Mouse (Mus musculus) bone marrow, adult 2 months (tissue): Measurements from ENCODE around the gene Mgat1. TPM values are rescaled to one million over a fixed set of nuclear protein-coding genes. Genes with fewer than 3 reads are reported as not detected.

ENCODE experiments used
- H3K27ac ChIP-seq: fragments of 200-500 bp; 2 replicates; pipeline ENCODE4 v1.5.1; 2012; ENCODE audit warnings: low read depth, mild to moderate bottlenecking, control low read depth, inconsistent platforms, low read length; ENCODE audit not compliant: control insufficient read depth, poor library complexity, insufficient read depth
- H3K4me1 ChIP-seq: fragments of 200-500 bp; 2 replicates; pipeline ENCODE4 v1.6.1; 2011; ENCODE audit warnings: low read length; ENCODE audit not compliant: control insufficient read depth, insufficient read depth
- H3K4me3 ChIP-seq: fragments of 200-500 bp; replicated peaks from 2 replicates; pipeline ENCODE3; 2011; ENCODE audit warnings: mild to moderate bottlenecking, low read depth, low read length, control low read depth; ENCODE audit not compliant: control insufficient read depth
- CTCF ChIP-seq: fragments of 200-500 bp; IDR thresholded peaks from 2 replicates; pipeline ENCODE4 v1.5.1; 2011; ENCODE audit warnings: low read length, control low read depth; ENCODE audit not compliant: control insufficient read depth, insufficient read depth
- POLR2A ChIP-seq: fragments of 200-500 bp; IDR thresholded peaks from 2 replicates; pipeline ENCODE4 v1.6.1; 2011; ENCODE audit warnings: low read depth, mild to moderate bottlenecking, control low read depth, low read length, borderline replicate concordance; ENCODE audit not compliant: control insufficient read depth
- WGBS: fragments of 180-500 bp; shearing (Covaris S2); methylation state at CpG from one replicate; pipeline ENCODE4 v1.1.7; 2018; 5-methylcytosine and 5-hydroxymethylcytosine counted together
- polyA plus RNA-seq: library from polyadenylated mRNA; stranded (reverse); fragments of >200 nt; gene quantifications from 2 replicates; pipeline ENCODE4 v1.2.4, GENCODE M21; 2011; ENCODE audit warnings: low replicate concordance; ENCODE audit not compliant: missing spikeins, insufficient read depth, insufficient read length

Mgat1 gene
- polyA plus RNA-seq, 1 experiment: 63.1 TPM

DNA sequence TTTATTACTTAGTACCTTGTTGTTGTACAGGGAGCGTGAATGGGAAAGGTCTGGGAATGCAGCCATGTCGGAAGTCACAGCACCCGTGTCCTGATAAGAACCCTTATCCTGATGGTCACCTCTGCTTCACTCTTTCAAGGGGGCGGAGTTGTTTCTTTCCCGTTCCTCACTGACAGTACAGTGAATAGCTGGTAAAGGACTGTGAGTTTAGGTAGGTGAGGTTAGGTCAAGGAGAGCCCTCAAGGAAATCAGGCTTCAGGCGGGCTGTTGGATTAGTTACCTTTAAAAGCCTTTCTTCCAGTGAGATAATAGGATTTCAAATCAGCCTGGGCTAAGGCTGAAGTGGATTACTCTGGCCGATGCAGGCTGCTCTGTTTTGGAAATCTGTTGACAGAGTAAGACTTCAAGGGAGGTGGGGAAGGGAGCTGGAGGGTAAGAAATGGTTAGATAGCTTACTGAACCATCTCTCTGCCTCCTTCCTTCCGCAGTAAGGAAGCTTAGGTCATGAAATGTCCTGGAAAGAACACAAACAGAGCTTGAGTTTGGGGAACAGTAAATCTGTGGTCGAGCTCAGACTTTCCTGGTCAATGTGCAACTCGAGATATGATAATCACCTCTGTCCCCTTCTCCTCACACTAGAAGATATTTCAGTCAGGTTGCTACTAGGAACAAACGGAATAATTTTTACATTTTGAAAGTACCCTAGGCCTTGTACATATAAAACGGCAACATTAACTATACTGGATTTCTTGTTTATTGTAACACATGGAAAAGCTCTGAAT, 1.8 kb downstream of the Mgat1 start:
- no peak for TF ChIP-seq CTCF
- no peak for TF ChIP-seq POLR2A
- Histone ChIP-seq H3K27ac (no peak overlapping the region), H3K4me3 (no peak overlapping the region), H3K4me1 (peaks cover 11% of the 10 kb centered on the region)
- 15% methylated on average over 12 of the region's 12 CpGs for WGBS

DNA sequence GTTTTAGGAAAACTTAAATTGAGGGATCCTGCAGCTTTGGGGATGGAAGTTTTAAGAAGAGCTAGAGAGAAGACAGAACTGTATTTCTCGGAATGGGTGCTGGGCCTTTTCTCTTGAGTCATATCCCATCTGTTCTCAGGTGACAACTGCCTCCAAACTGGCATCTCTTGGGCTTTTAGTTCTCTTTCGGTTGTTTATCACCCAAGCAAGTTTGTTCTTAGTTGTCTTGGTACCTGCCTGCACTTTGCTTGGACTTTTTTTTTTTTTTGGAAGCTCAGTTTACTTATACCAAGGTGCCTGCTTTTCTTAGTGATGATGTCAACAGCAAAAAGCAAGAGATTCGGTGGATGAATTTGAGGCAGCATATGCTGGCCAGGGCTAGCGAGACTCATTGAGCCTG, 2.5 kb downstream of the Mgat1 start:
- no peak for TF ChIP-seq CTCF
- TF ChIP-seq POLR2A: no peak
- no peak overlapping the region for H3K4me3 ChIP-seq
- WGBS: 61% methylated on average over 4 of the region's 4 CpGs
- H3K4me1 ChIP-seq: peaks cover 11% of the 10 kb centered on the region
- H3K27ac ChIP-seq: no peak overlapping the region

DNA sequence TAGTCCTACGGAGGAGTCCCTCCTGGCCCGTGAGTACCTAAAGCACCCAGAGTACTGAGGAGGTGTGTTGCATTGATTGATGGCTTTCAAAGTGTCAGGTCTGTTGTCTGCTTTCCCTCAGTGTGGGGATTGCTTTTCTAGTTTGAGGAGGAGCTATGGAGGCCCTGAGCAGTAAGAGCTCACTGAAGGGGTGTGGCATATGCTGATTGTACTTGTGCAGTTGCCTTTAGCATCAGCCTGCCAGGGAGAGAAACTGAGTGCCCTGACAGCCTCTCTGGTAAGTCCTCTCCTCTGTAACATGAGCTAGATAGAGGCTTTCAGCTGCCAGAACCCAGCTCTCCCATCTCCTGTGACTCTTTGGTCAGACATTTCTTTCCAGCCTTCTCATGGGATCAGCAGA, 3.3 kb downstream of the Mgat1 start:
- peaks cover 12% of the 10 kb centered on the region for H3K4me1 ChIP-seq
- H3K27ac ChIP-seq: peak overlapping the region; percentile 18; the same call in 1 of the 2 replicates
- H3K4me3 ChIP-seq: no peak overlapping the region
- TF ChIP-seq CTCF: no peak
- no peak for TF ChIP-seq POLR2A
- 21% methylated on average over 2 of the region's 2 CpGs for WGBS

DNA sequence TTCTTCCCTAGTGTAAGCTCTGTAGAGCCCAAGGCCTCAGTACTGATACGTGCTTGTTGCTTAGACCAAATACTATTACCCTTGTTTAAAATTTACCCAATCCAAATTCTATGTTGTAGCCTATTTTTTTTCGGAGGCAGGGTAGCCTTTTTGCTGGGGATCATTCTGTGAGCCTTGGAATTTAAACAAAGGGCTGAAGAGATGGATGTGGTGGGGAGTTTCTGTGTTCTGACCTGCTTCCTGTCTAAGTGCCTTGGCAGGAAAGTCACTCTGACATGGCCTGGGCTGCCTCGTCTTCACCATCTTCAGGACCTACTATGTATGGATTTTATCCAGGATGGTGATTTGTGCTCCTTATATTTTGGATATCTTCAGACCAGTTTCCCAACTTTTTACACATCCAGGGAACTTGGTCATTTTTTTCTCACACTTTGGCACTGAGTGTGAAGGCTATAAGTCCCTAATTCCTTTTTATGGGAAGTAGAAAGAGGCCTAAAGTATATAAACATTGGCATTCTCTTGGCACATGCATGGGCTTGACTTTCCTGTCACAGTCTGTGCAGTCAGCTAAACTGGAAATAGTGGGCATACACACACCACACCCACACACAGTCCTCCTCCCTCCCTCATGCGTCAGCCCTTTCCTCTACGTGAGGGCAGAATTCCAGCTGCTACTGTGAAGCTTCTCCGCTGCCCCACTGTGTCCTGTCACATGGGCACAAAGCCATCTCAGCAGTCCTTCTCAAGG, 4.4 kb downstream of the Mgat1 start:
- H3K27ac ChIP-seq: peak overlapping the region; percentile 99
- peak overlapping the region; percentile 1 for H3K4me3 ChIP-seq
- H3K4me1 ChIP-seq: peaks cover 13% of the 10 kb centered on the region
- WGBS: 18% methylated on average over 6 of the region's 6 CpGs
- TF ChIP-seq POLR2A (no peak), CTCF (no peak)

GRCm38 (mm10) chr11:49248974-49249700, 5.1 kb downstream of the Mgat1 start:
- WGBS: 20% methylated on average over 6 of the region's 6 CpGs
- Histone ChIP-seq H3K27ac (peak overlapping the region; percentile 99), H3K4me1 (peaks cover 15% of the 10 kb centered on the region), H3K4me3 (peak overlapping the region; percentile 17)
- no peak for TF ChIP-seq POLR2A

DNA sequence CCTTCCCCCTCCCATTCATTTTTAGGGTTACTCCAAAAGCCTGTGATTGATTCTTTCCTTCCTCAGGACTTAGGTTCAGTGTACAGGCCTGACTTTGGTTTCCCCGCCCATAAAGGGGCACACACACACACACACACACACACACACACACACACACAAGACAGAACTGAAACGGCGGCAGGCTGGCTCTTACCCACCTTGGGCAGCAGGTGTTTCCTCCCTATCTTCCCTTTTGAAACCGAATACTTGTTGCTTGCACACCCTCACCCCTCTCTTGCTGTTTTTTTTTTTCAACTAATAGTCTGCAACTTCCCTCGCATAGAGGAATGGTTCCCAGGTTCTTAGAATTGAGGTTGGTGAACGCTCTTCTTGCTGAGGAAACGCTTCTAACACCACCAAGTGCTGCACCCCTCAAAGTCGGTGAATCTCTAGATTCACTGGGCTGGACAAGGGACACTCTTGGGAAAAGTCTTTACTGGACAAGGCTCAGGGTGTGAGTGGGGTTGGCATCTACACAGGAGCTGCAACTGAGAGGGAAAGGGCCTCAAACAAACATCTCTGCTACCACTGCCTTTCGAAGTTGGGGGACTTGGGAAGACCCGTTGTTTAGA, 5.9 kb downstream of the Mgat1 start:
- Histone ChIP-seq H3K27ac (peak overlapping the region; percentile 99), H3K4me3 (peak overlapping the region; percentile 70), H3K4me1 (peaks cover 15% of the 10 kb centered on the region)
- no peak for TF ChIP-seq POLR2A
- TF ChIP-seq CTCF: no peak
- WGBS: under 1% methylated on average over 10 of the region's 10 CpGs

DNA sequence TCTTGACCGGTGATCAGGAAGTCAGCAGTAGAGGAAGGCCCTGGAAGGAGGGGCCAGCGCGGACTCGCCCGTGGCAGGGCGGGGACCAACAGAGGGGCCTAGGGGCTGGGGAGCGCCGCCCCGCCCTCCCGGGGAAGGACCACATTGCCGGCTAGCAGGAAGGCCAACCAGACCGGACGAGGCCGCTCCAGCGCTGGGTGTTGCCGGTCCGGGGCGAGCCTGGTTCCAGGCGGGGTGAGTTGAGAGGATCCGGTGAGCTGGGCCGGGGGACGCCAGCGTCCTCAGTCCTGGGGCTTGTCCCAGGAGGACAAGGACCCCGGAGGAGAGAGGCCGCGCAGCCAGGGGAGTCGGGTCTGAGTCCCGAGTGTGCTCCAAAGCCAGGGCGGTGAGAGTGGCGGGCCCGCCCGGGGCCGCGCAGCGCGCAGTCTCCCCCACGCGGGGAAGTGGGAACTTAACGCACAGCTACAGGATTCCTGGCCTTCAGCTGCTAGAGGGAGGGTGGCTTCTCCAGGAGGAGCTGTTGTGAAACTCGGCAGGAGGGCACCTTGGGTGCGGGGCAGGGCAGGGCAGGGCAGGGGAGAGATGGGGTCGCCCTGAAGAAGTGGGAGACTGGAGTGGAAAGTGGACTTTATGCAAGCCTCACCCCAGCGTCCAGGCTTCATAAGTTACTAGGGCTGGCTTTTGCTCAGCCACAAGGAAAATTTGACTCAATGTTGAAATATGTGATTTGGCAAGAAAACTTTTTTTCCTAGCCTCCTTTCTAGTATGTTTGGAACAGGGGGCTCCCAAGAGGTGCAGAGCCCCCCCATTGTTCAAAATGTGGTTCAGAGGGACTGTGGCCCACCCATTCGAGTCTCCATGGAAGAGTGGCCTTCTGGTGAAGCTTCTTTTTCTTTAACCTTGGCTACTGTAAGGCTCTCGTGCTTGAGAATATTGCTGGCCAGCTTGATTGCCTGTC, 6.7 kb downstream of the Mgat1 start:
- peaks cover 15% of the 10 kb centered on the region for H3K4me1 ChIP-seq
- TF ChIP-seq POLR2A (peak; percentile 98), CTCF (0 out of 2 replicates have a peak, but pooled peaks have one; percentile 32)
- peak overlapping the region; percentile 70 for H3K4me3 ChIP-seq
- under 1% methylated on average over 45 of the region's 45 CpGs for WGBS
- peak overlapping the region; percentile 99 for H3K27ac ChIP-seq
